12 mouse cellular contexts compared by ENCODE assay signal in the genomic region with DNA sequence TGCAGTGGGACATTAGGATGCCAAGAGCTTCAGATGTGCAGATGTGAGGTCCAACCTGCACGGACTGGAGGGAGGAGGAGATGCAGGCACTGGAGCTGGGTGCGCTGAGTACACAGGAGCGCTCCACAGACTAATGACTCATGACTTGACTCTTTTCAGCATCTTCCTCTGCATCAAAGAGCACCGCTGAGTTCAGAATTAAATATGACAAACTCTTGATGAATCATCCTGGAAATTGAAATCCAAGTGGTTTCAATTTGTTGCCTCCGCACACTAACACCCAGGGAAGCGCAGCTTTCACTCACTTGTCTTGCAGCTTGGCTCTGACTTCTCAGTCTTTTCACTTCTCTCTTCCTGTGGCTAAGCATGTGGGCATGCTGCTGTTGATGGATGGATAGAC.
DNase-seq lines count a peak whose midpoint lies in the region; ATAC-seq and TF ChIP-seq lines count a peak whose summit lies in the region.
"Had no signal": no experiment of that assay in that cellular context is flagged by ENCODE, and none has a peak within 500 bp of the region (broad histone marks: within the 10 kb centered on the region; RNA-seq: fewer than 3 reads in every experiment).

No protein-coding gene starts in this region.

- peak; percentile 84 for ATAC-seq in midbrain, embryonic 13.5 days
- ATAC-seq in midbrain, embryonic 11.5 days (ENCODE audit: low FRiP score): no peak
- ATAC-seq in hindbrain, embryonic 12.5 days (ENCODE audit: low FRiP score): peak; percentile 69
- ATAC-seq in midbrain, postnatal 0 days (ENCODE audit: low FRiP score): 0 out of 2 replicates have a peak, but pooled peaks have one; percentile 38

- H3K36me3 ChIP-seq in midbrain, embryonic 13.5 days: peaks cover 2% of the 10 kb centered on the region; the same call in 1 of the 2 replicates
- H3K36me3 ChIP-seq in midbrain, embryonic 11.5 days (ENCODE audit: control insufficient read depth, insufficient read depth, low read length): no peaks in the 10 kb centered on the region
- no peaks in the 10 kb centered on the region for H3K36me3 ChIP-seq in hindbrain, embryonic 12.5 days
- 0 out of 2 replicates have a peak, but pooled peaks cover 2% of the 10 kb centered on the region for H3K36me3 ChIP-seq in midbrain, postnatal 0 days (ENCODE audit: insufficient read depth, low read length)
- H3K36me3 ChIP-seq: embryonic facial prominence, embryonic 12.5 days; liver, embryonic 13.5 days had no signal

- no peak overlapping the region for H3K27ac ChIP-seq in midbrain, embryonic 13.5 days
- no peak overlapping the region for H3K27ac ChIP-seq in midbrain, embryonic 11.5 days (ENCODE audit: low read depth, low read length)
- H3K27ac ChIP-seq in hindbrain, embryonic 12.5 days: no peak overlapping the region
- H3K27ac ChIP-seq in midbrain, postnatal 0 days (ENCODE audit: low read depth, low read length): no peak overlapping the region
- H3K27ac ChIP-seq in gastrocnemius, adult 2 months: no peak overlapping the region
- H3K27ac ChIP-seq: embryonic facial prominence, embryonic 12.5 days; liver, embryonic 13.5 days had no signal

- H3K27me3 ChIP-seq in midbrain, embryonic 13.5 days: no peaks in the 10 kb centered on the region
- H3K27me3 ChIP-seq in midbrain, embryonic 11.5 days (ENCODE audit: control insufficient read depth, insufficient read depth, low read length): no peaks in the 10 kb centered on the region
- H3K27me3 ChIP-seq in hindbrain, embryonic 12.5 days: no peaks in the 10 kb centered on the region
- no peaks in the 10 kb centered on the region for H3K27me3 ChIP-seq in midbrain, postnatal 0 days (ENCODE audit: insufficient read depth, low read length)
- H3K27me3 ChIP-seq: embryonic facial prominence, embryonic 12.5 days; liver, embryonic 13.5 days had no signal

- no peaks in the 10 kb centered on the region for H3K9me3 ChIP-seq in midbrain, embryonic 13.5 days
- no peaks in the 10 kb centered on the region for H3K9me3 ChIP-seq in midbrain, embryonic 11.5 days (ENCODE audit: control insufficient read depth, low read length)
- H3K9me3 ChIP-seq in hindbrain, embryonic 12.5 days (replicated peaks): no peaks in the 10 kb centered on the region
- H3K9me3 ChIP-seq in midbrain, postnatal 0 days (ENCODE audit: low read length): no peaks in the 10 kb centered on the region
- H3K9me3 ChIP-seq: embryonic facial prominence, embryonic 12.5 days; liver, embryonic 13.5 days had no signal

- H3K9ac ChIP-seq in midbrain, embryonic 13.5 days (replicated peaks): no peak overlapping the region
- no peak overlapping the region for H3K9ac ChIP-seq in midbrain, embryonic 11.5 days (ENCODE audit: low read length)
- H3K9ac ChIP-seq in hindbrain, embryonic 12.5 days: no peak overlapping the region
- no peak overlapping the region for H3K9ac ChIP-seq in midbrain, postnatal 0 days (replicated peaks; ENCODE audit: low read length, poor library complexity, severe bottlenecking)
- H3K9ac ChIP-seq: embryonic facial prominence, embryonic 12.5 days; liver, embryonic 13.5 days had no signal

- DNase-seq in midbrain, embryonic 11.5 days (ENCODE audit: low spot score, missing footprints): no peak
- DNase-seq in adrenal gland, adult 8-10 months: peak; percentile 5
- peak; percentile 15 for DNase-seq in midbrain, postnatal 0 days (ENCODE audit: low spot score)
- DNase-seq in gastrocnemius, adult 2 months: no peak
- no peak for DNase-seq in thymus, postnatal 25 days
- DNase-seq: cerebellum, adult 11-12 months; heart, postnatal 10 days; kidney, postnatal 14 days; liver, embryonic 13.5 days had no signal

- H3K4me3 ChIP-seq in midbrain, embryonic 13.5 days (replicated peaks): no peak overlapping the region
- no peak overlapping the region for H3K4me3 ChIP-seq in midbrain, embryonic 11.5 days (ENCODE audit: low read depth, low read length)
- no peak overlapping the region for H3K4me3 ChIP-seq in hindbrain, embryonic 12.5 days
- H3K4me3 ChIP-seq in midbrain, postnatal 0 days (ENCODE audit: low read depth, low read length): no peak overlapping the region
- no peak overlapping the region for H3K4me3 ChIP-seq in gastrocnemius, adult 2 months
- H3K4me3 ChIP-seq: embryonic facial prominence, embryonic 12.5 days; liver, embryonic 13.5 days had no signal

- no peak for TF ChIP-seq CTCF in midbrain, postnatal 0 days (IDR thresholded peaks at IDR 0.05)
- no peak for TF ChIP-seq CTCF in gastrocnemius, adult 2 months (IDR thresholded peaks at IDR 0.05)

- intact Hi-C loops in gastrocnemius, adult 2 months (cut with DNase I): no loop called here

- no peak overlapping the region for H3K4me2 ChIP-seq in midbrain, embryonic 13.5 days (replicated peaks)
- H3K4me2 ChIP-seq in midbrain, embryonic 11.5 days: no peak overlapping the region
- H3K4me2 ChIP-seq in hindbrain, embryonic 12.5 days (replicated peaks): no peak overlapping the region
- no peak overlapping the region for H3K4me2 ChIP-seq in midbrain, postnatal 0 days (ENCODE audit: low read depth, low read length, poor library complexity, severe bottlenecking)
- H3K4me2 ChIP-seq: embryonic facial prominence, embryonic 12.5 days; liver, embryonic 13.5 days had no signal

- WGBS in midbrain, embryonic 13.5 days: 86% methylated on average over 6 of the region's 6 CpGs
- 86% methylated on average over 6 of the region's 6 CpGs for WGBS in midbrain, embryonic 11.5 days
- 72% methylated on average over 6 of the region's 6 CpGs for WGBS in hindbrain, embryonic 12.5 days
- 73% methylated on average over 6 of the region's 6 CpGs for WGBS in midbrain, postnatal 0 days

- H3K4me1 ChIP-seq in midbrain, embryonic 13.5 days (replicated peaks): peaks cover 12% of the 10 kb centered on the region
- H3K4me1 ChIP-seq in midbrain, embryonic 11.5 days (ENCODE audit: control insufficient read depth, insufficient read depth, low read length): no peaks in the 10 kb centered on the region
- H3K4me1 ChIP-seq in hindbrain, embryonic 12.5 days: peaks cover 12% of the 10 kb centered on the region
- no peaks in the 10 kb centered on the region for H3K4me1 ChIP-seq in midbrain, postnatal 0 days (ENCODE audit: insufficient read depth, low read length)
- H3K4me1 ChIP-seq: embryonic facial prominence, embryonic 12.5 days; liver, embryonic 13.5 days had no signal

Comparison
In these comparisons a context has a peak if more than half of its experiments do, and no peak if none do; other contexts are left out.
1. DNase-seq: peak in adrenal gland, adult 8-10 months (single experiment) and midbrain, postnatal 0 days (single experiment); none in midbrain, embryonic 11.5 days (single experiment), gastrocnemius, adult 2 months (single experiment) and thymus, postnatal 25 days (single experiment).